Mouse (Mus musculus) kidney, adult 9 months (tissue): ENCODE measurements around the gene Tns4.
A peak's percentile ranks its signal among the peaks of the same experiment; 100 is the strongest.

ENCODE experiments used
- DNase-seq: peaks from one replicate; pipeline ENCODE4 v3.0.0; 2022

Gene Tns4

GRCm38 (mm10) chr11:99044306-99044705, 44.8 kb downstream of the Tns4 start:
- DNase-seq, result peak; percentile 93

- peak; percentile 53 for DNase-seq
Measured at GRCm38 (mm10) chr11:99043632-99044031, 45.5 kb downstream of the Tns4 start.

DNA sequence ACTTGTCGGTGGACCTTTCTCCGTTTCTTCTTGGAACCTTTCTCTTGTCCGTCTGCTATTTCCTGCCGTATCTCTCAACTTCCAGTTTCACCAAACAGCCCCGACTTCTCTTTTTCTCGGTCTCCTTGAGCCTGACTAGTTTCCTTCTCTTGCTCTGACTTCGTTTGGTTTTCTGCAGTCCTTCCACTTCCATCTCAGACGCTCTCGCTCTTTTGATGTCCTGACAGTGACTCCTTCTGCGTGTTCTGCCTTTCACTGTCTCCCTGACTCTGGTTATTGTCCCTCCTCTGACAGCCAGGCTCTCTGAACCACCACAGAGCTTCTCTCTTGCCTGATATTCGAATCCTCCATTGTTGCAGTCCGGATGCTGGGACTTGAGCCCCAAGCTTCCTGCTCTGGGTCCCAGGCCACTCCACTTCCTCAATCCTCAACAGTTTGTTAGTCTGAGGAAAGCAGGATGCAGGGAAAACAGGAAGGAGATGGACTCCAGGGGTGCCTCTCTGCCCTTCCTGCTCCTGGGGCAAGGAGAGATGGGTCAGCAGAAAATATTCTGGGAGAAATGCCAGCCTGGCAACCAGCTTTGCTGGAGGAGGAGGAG, 46.2 kb downstream of the Tns4 start:
- DNase-seq, result peak; percentile 92

DNA sequence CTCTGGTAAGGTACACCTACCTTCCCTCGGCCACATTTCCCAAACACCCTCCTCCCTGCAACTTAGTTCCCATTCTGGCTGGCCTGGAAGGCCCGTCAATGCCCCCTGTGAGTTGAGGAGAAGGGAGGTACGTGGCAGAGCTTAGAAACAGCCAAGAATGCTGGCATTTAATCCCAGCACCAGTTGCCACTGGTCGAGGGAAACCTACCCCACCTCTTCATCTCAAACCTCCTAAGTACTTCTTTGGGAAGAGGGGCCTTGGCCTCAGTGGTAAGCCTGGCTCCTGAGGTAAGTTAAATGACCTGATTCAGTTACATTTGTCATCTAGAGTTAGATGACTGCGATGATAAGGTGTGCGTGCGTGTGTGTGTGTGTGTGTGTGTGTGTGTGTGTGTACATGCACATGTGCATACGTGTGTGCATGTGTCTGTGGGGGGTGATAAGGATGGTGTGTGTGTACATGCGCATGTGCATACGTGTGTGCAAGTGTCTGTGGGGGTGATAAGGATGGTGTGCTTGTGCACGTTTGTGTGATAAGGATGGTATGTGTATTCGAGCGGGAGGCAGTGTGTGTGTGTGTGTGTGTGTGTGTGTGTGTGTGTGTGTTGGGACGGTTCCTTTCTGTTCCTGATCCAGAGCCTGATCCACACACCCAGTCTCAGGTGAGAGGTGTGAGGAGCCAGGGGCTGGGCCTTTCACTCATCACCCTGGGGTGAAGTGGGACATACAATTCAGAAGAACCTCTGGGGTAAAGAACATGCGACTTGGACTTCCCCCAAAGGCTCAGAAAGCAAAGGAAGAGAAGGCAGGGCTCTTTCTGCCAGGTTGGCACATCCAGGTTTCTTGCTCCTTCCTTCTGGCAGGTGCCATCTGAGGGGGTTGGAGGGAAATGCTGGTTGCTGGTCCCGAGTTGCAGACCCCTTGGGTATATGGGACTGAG, 47.0 kb downstream of the Tns4 start:
- peak; percentile 48 for DNase-seq

DNA sequence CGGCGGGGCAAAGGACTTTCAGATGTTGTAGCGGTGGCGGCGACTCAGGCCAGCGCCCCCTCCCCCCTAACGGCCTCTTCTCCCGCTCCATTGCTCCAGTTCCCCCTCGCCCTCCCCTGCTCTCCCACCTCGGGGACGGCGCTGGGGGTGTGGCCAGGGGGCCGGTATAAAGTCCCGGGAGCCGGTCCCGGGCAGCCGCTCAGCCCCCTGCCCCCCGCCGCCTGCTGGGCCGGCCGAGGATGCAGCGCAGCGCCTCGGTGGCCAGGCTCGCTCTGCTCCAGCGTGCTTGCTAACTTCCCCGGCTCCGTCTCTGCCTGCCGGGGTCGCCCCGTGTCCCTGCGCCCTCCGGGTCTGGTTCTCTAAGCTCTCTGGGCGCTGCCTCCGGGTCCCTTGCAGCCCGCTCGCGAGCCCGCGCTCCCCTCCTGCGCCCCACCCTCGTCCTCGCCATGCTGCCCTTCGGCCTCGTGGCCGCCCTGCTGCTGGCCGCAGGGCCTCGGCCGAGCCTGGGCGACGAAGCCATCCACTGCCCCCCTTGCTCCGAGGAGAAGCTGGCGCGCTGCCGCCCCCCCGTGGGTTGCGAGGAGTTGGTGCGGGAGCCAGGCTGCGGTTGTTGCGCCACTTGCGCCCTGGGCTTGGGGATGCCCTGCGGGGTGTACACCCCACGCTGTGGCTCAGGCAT, 47.9 kb downstream of the Tns4 start, which contains the start of gene Igfbp4:
Igfbp4 (plus strand) TSS at position 194 of the 679 bp plus-strand sequence.
- DNase-seq, result peak; percentile 81

DNA sequence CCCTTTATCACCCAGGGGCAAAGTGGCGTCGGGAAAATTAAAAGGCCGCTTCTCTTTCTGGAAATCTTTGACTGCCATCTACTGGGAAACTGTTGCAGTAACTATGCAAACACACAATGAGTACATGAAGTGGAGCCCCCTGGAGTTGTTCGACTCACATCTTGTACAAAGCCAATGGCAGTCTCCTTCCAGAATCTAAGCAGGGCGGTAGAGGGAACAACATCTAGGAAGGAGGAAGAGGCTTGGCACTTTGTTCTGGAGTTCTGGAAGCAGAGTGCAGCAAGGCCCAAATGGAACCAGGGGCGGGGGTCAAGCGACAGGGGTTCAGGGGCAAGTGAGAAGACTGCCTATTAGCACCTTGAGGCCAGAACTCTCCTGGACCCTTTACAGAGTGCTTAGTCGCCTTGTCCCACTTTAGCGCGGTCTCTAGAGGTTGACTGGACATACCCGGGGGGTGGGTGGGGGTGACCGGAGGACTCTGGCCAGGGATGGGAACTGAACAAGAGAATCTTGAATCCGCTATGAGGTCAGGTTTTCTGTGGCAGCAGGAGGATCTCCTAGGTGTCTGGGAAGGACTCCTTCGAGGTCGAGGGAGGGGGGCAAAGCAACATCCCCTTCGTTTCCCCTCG, 48.6 kb downstream of the Tns4 start:
- DNase-seq, result peak; percentile 67

DNA sequence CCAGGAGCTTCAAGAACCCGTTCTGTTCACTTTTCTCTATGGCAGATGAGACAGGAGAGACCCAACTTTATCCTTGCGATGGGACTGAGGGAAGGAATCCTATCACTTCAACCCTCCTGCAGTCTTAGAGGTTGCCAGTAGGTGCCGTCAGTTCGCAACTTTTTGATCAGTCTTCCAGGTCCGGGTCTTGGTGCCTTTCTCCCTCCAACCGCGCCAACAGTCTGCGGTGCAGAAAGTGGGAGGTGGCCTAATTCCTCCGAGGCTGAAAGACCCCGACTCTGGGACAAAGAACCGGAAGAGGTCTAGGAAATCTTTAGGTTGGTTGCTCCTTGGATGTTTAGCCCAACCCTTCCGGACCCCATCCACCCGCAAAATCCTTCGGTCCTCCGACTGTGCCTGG, 49.3 kb downstream of the Tns4 start:
- peak; percentile 90 for DNase-seq

DNA sequence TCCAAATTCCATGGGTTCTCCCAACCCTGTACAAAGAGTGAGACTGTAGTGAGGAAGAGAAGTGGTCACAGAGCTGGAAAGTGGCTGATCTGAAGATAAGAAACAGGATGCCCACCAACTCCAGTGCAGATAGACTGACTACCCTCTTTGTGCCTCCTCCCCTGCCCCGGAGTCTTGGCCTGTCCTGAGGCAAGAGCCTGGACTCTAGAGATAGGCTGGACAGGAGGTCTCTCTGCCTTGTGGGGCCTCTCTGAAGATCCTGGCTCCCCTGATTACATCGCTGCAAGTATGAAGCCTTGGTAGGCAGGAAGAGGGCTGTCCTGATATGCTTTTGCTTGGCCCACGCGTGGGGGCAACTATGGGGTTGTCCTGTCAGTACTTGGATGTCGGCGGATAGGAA, 52.9 kb downstream of the Tns4 start:
- no peak for DNase-seq

DNA sequence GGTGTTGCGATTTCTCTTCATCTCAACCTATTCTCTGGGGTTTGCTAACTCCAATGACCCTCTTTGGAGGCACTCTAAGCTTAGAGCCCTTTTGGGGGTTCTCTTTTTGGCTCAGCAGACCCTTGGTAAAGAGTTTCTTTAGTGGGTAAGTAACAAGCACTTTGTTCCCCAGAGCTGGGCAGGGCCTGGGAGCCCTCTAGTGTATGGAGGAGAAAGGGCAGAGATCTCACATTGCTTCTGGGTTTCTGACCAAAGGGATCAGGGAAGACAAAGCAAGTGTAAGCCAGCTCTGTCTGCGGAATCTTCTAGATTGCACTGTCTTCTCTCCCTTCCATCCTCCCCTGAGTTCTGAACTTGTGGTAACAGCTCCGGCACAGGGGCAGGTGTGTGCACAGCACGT, 53.8 kb downstream of the Tns4 start:
- no peak for DNase-seq

- DNase-seq, result no peak
Measured at GRCm38 (mm10) chr11:99026899-99027440, 62.1 kb downstream of the Tns4 start.

GRCm38 (mm10) chr11:99025878-99026277, 63.2 kb downstream of the Tns4 start:
- DNase-seq, result no peak

DNA sequence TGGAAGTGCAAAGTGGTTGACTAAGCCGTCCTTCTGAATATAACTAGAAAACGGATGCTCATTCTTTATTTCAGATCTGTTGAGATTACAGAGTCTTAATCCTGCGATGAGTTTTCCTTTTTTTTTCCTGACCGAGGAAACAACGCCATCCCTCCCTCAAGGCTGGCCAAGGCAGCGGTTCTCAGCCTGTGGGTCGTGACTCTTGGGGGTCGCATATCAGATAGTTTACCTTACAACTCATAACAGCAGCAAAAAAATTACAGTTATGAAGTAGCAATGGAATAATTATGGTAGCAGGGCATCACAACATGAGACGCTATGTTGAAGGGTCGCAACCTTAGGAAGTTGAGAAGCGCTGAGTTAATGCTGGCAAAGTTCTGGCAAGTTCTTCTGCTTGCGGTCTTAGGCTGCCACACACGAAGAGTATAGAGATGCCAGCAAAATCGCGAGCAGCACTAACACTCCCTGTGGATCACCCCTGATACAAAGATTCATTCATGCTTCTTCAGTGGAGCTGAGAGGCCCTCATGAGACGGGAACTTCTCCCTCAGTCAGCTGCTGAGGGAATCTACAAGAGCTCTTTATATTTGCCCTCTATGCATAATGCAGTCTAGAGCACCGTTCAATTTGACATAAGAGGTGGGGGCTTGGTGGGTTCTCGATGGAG, 64.5 kb downstream of the Tns4 start:
- DNase-seq, result no peak

DNA sequence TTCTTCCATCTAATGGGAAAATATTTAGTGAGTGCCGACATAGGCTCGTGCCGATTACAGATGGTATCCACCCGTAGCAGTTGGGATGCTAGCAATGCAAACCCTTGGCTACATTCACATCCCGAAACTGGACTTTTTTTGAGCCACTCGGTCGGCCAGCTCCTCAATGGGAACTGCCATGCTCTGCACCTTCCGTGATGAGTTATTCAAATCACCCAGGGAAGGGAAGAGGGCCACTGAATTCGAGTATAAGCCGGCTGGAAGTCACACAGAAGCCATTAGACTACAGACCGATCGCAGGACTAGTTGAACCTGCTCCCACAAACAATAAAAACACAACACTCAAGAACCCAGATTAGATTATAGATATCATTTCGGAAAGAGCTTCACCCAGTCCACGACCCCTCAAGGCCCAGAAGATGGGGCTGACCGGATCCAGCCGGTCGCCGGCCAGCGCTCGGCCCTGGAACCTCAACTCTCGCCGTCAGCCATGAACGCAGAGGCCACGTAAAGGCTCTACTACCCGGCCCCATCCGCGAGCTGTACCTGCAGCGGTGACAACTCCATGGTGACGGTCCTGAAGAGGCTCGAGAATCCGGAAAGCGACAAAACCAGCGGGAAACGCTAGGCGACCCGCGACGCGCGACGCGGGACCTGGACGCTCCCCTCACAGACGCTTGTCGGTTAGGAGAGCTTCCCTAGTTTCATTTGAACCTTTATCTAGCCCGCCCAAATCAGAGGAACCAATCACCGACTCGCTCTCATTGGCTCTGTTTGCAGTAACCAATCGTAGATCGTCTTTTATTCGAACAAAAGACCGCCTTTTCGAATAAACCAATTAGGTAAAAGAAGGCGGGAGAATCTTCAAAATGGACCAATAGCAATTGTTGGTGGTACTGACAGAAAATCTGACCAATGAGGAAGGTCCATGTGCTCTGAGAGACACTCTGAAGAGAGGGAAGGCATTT, 65.3 kb downstream of the Tns4 start, which contains the start of gene Top2a:
Top2a (minus strand) TSS at position 690 of the 968 bp plus-strand sequence.
- DNase-seq, result peak; percentile 99

GRCm38 (mm10) chr11:99023094-99023493, 66.0 kb downstream of the Tns4 start:
- no peak for DNase-seq

GRCm38 (mm10) chr11:99022384-99022933, 66.6 kb downstream of the Tns4 start:
- no peak for DNase-seq

- DNase-seq, result no peak
Measured at GRCm38 (mm10) chr11:99019844-99020243, 69.3 kb downstream of the Tns4 start.
